Mouse (Mus musculus): Measurements from ENCODE around the gene Olfr523. TPM values are rescaled to one million over a fixed set of nuclear protein-coding genes. Genes with fewer than 3 reads are reported as not detected.

The Olfr523 gene
- polyA plus RNA-seq, 1 experiment, result not detected

- Histone ChIP-seq H3K27ac (ENCODE audit: insufficient read depth, low read depth, low read length) (no peak overlapping the region), H3K36me3 (ENCODE audit: control insufficient read depth, insufficient read depth, low read length) (0 out of 2 replicates have a peak, but pooled peaks cover 2% of the 10 kb centered on the region), H3K4me1 (ENCODE audit: control insufficient read depth, insufficient read depth, insufficient read length, low read length) (peaks cover 5% of the 10 kb centered on the region; the same call in 1 of the 2 replicates), H3K27me3 (ENCODE audit: control insufficient read depth, insufficient read depth, low read length) (no peaks in the 10 kb centered on the region), H3K4me3 (ENCODE audit: low read depth, low read length) (no peak overlapping the region)
- TF ChIP-seq CTCF (IDR thresholded peaks at IDR 0.05; ENCODE audit: extremely low read depth, insufficient read length, insufficient replicate concordance, low read depth, low read length), result no peak
- TF ChIP-seq POLR2A (IDR thresholded peaks at IDR 0.05; ENCODE audit: low read depth, low read length), result no peak
- 88% methylated on average over 5 of the region's 5 CpGs for whole genome bisulfite sequencing
Observed at GRCm38 (mm10) chr7:140135106-140135770, 37.8 kb upstream of the Olfr523 start.

GRCm38 (mm10) chr7:140137135-140138020, 35.6 kb upstream of the Olfr523 start, which contains the start of gene Mtg1:
Mtg1 (plus strand) TSS chr7:140137564.
- 2% methylated on average over 39 of the region's 39 CpGs for WGBS
- TF ChIP-seq CTCF (IDR thresholded peaks at IDR 0.05; ENCODE audit: extremely low read depth, insufficient read length, insufficient replicate concordance, low read depth, low read length) (no peak), POLR2A (IDR thresholded peaks at IDR 0.05; ENCODE audit: low read depth, low read length) (peak; percentile 75)
- peak within 1 kb of the TSS; percentile 60 for H3K27ac ChIP-seq (ENCODE audit: insufficient read depth, low read depth, low read length)

GRCm38 (mm10) chr7:140138021-140138310, 35.1 kb upstream of the Olfr523 start:
- H3K4me3 ChIP-seq (ENCODE audit: low read depth, low read length), result peak overlapping the region; percentile 93
- peaks cover 5% of the 10 kb centered on the region; the same call in 1 of the 2 replicates for H3K4me1 ChIP-seq (ENCODE audit: control insufficient read depth, insufficient read depth, insufficient read length, low read length)
- H3K27me3 ChIP-seq (ENCODE audit: control insufficient read depth, insufficient read depth, low read length), result no peaks in the 10 kb centered on the region
- peak overlapping the region; percentile 60 for H3K27ac ChIP-seq (ENCODE audit: insufficient read depth, low read depth, low read length)
- no peaks in the 10 kb centered on the region for H3K36me3 ChIP-seq (ENCODE audit: control insufficient read depth, insufficient read depth, low read length)
- 0% methylated on average over 8 of the region's 8 CpGs for WGBS
- TF ChIP-seq POLR2A (IDR thresholded peaks at IDR 0.05; ENCODE audit: low read depth, low read length), result no peak
- no peak for TF ChIP-seq CTCF (IDR thresholded peaks at IDR 0.05; ENCODE audit: extremely low read depth, insufficient read length, insufficient replicate concordance, low read depth, low read length)

More at GRCm38 (mm10) chr7:140137135-140138020, 35.6 kb upstream of the Olfr523 start, which contains the start of gene Mtg1:
- Histone ChIP-seq H3K4me1 (ENCODE audit: control insufficient read depth, insufficient read depth, insufficient read length, low read length) (peaks cover 5% of the 10 kb centered on the region; the same call in 1 of the 2 replicates), H3K27me3 (ENCODE audit: control insufficient read depth, insufficient read depth, low read length) (no peaks in the 10 kb centered on the region), H3K4me3 (ENCODE audit: low read depth, low read length) (peak within 1 kb of the TSS; percentile 93), H3K36me3 (ENCODE audit: control insufficient read depth, insufficient read depth, low read length) (no peaks in the 10 kb centered on the region)

DNA sequence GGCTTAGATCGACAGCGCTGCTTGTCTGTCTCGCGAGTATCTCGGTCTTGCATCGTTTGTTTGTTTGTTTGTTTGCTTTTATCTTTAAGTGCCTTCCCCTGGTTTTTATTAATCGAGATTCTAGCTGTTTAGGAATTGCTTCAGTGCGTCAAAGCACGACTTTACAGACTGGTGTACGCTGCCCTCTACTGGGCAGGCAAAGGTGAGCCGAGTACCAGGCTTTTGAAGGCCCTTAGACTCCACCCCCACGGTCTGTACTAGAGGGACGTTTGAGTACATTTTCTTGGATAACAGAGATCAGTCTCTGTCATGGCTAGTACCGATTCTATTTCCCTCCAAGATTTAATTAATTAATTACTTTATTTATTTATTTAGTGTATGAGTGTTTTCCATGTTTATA, 31.7 kb upstream of the Olfr523 start:
- 4% methylated on average over 14 of the region's 14 CpGs for WGBS
- TF ChIP-seq POLR2A (IDR thresholded peaks at IDR 0.05; ENCODE audit: low read depth, low read length) (no peak), CTCF (IDR thresholded peaks at IDR 0.05; ENCODE audit: extremely low read depth, insufficient read length, insufficient replicate concordance, low read depth, low read length) (peak; percentile 85; the same call in 1 of the 2 replicates)

GRCm38 (mm10) chr7:140144550-140144949, 28.5 kb upstream of the Olfr523 start:
- Histone ChIP-seq H3K36me3 (ENCODE audit: control insufficient read depth, insufficient read depth, low read length) (peaks cover 6% of the 10 kb centered on the region; the same call in 1 of the 2 replicates), H3K4me1 (ENCODE audit: control insufficient read depth, insufficient read depth, insufficient read length, low read length) (no peaks in the 10 kb centered on the region), H3K27me3 (ENCODE audit: control insufficient read depth, insufficient read depth, low read length) (no peaks in the 10 kb centered on the region), H3K27ac (ENCODE audit: insufficient read depth, low read depth, low read length) (no peak overlapping the region), H3K4me3 (ENCODE audit: low read depth, low read length) (no peak overlapping the region)
- TF ChIP-seq POLR2A (IDR thresholded peaks at IDR 0.05; ENCODE audit: low read depth, low read length) (no peak), CTCF (IDR thresholded peaks at IDR 0.05; ENCODE audit: extremely low read depth, insufficient read length, insufficient replicate concordance, low read depth, low read length) (no peak)
- 94% methylated on average over 4 of the region's 4 CpGs for WGBS

More for the DNA sequence above, 31.7 kb upstream of the Olfr523 start:
- H3K36me3 ChIP-seq (ENCODE audit: control insufficient read depth, insufficient read depth, low read length), result peaks cover 2% of the 10 kb centered on the region; the same call in 1 of the 2 replicates
- H3K4me3 ChIP-seq (ENCODE audit: low read depth, low read length), result no peak overlapping the region
- H3K4me1 ChIP-seq (ENCODE audit: control insufficient read depth, insufficient read depth, insufficient read length, low read length), result peaks cover 5% of the 10 kb centered on the region; the same call in 1 of the 2 replicates
- no peak overlapping the region for H3K27ac ChIP-seq (ENCODE audit: insufficient read depth, low read depth, low read length)
- H3K27me3 ChIP-seq (ENCODE audit: control insufficient read depth, insufficient read depth, low read length), result no peaks in the 10 kb centered on the region

GRCm38 (mm10) chr7:140153383-140153782, 19.6 kb upstream of the Olfr523 start:
- Histone ChIP-seq H3K36me3 (ENCODE audit: control insufficient read depth, insufficient read depth, low read length) (peaks cover 4% of the 10 kb centered on the region; the same call in 1 of the 2 replicates), H3K27me3 (ENCODE audit: control insufficient read depth, insufficient read depth, low read length) (peaks cover 16% of the 10 kb centered on the region), H3K4me1 (ENCODE audit: control insufficient read depth, insufficient read depth, insufficient read length, low read length) (no peaks in the 10 kb centered on the region), H3K27ac (ENCODE audit: insufficient read depth, low read depth, low read length) (no peak overlapping the region), H3K4me3 (ENCODE audit: low read depth, low read length) (no peak overlapping the region)
- WGBS, result 7% methylated on average over 28 of the region's 28 CpGs
- TF ChIP-seq CTCF (IDR thresholded peaks at IDR 0.05; ENCODE audit: extremely low read depth, insufficient read length, insufficient replicate concordance, low read depth, low read length) (no peak), POLR2A (IDR thresholded peaks at IDR 0.05; ENCODE audit: low read depth, low read length) (no peak)

GRCm38 (mm10) chr7:140153829-140154217, 19.2 kb upstream of the Olfr523 start:
- no peak overlapping the region for H3K27ac ChIP-seq (ENCODE audit: insufficient read depth, low read depth, low read length)
- no peak overlapping the region for H3K4me3 ChIP-seq (ENCODE audit: low read depth, low read length)
- peaks cover 4% of the 10 kb centered on the region; the same call in 1 of the 2 replicates for H3K36me3 ChIP-seq (ENCODE audit: control insufficient read depth, insufficient read depth, low read length)
- H3K27me3 ChIP-seq (ENCODE audit: control insufficient read depth, insufficient read depth, low read length), result peaks cover 16% of the 10 kb centered on the region
- 30% methylated on average over 4 of the region's 4 CpGs for WGBS
- H3K4me1 ChIP-seq (ENCODE audit: control insufficient read depth, insufficient read depth, insufficient read length, low read length), result no peaks in the 10 kb centered on the region
- no peak for TF ChIP-seq CTCF (IDR thresholded peaks at IDR 0.05; ENCODE audit: extremely low read depth, insufficient read length, insufficient replicate concordance, low read depth, low read length)
- no peak for TF ChIP-seq POLR2A (IDR thresholded peaks at IDR 0.05; ENCODE audit: low read depth, low read length)

All from small intestine, adult 2 months (tissue).